Mouse (Mus musculus): ENCODE results near the gene Runx1. TPM values are rescaled to one million over a fixed set of nuclear protein-coding genes. Genes with fewer than 3 reads are reported as not detected.

Runx1 gene
- total and polyA plus RNA-seq, 2 experiments from 2014 or later: 1.3 to 2.2 TPM

DNA sequence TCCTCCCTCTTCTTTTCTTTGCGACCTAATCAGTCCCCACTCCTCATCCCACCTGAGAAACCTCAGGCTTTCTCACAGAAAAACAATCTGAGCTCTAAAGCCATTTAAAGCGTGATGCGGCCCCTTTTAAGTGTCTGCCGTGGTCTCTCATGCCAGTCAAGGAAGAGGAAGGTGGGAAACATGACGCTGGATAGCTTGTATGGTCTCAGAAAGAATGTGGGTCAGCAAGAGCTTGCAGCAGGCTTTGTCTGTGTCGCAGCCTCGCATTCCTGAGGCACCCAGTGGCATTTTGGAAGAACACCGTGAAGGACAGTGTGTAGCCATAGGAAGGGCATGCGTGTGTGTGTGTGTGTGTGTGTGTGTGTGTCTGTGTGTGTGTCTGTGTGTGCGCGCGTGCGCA, 179.8 kb downstream of the Runx1 start:
- Histone ChIP-seq H3K27ac (no peak overlapping the region), H3K4me1 (ENCODE audit: insufficient read depth, low read length) (no peaks in the 10 kb centered on the region), H3K36me3 (ENCODE audit: insufficient read depth, low read length) (no peaks in the 10 kb centered on the region), H3K4me3 (ENCODE audit: low read length) (no peak overlapping the region), H3K4me2 (ENCODE audit: low read depth, low read length) (no peak overlapping the region), H3K9me3 (ENCODE audit: low read length) (no peaks in the 10 kb centered on the region), H3K9ac (replicated peaks; ENCODE audit: low read length) (no peak overlapping the region), H3K27me3 (ENCODE audit: insufficient read depth, low read length) (no peaks in the 10 kb centered on the region)
- no peak for TF ChIP-seq CTCF (IDR thresholded peaks at IDR 0.05; ENCODE audit: low read depth)
- ATAC-seq: no peak
- 63% methylated on average over 13 of the region's 13 CpGs for WGBS
- DNase-seq (ENCODE audit: low spot score): no peak

DNA sequence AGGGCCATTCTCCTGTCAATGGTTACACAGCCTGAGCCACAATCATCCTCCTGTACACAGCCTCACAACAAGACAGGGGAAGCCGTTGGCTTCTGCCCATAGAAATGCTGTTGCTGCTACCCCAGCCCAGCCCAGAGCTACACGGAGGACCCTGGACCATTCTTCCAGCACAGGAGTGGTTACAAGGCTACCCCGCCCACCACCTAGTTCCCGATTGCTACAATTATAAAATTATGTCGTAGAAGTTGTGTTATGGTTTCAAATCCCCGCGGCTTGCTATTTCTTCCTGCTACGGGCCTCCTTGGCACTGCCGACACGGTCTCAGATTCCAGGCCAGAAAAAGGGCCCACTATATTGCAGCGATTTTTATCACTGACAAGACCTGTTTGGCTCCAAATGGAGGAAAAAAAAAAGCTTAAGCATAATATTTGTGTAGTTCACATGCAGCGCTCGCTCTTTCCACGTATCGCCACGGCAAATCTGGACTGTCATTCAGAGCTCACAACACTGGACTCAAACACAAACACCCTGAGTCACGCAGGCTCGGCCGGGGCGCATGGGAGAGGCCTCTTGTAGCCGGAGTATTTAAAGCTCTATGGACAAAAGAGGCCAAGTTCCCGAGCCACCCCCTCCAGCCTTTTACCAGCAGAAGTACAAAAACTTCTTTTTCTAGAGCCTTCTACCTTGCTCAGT, 180.4 kb downstream of the Runx1 start:
- Histone ChIP-seq H3K9ac (replicated peaks; ENCODE audit: low read length) (no peak overlapping the region), H3K4me1 (ENCODE audit: insufficient read depth, low read length) (no peaks in the 10 kb centered on the region), H3K4me2 (ENCODE audit: low read depth, low read length) (no peak overlapping the region), H3K9me3 (ENCODE audit: low read length) (no peaks in the 10 kb centered on the region), H3K36me3 (ENCODE audit: insufficient read depth, low read length) (no peaks in the 10 kb centered on the region), H3K27me3 (ENCODE audit: insufficient read depth, low read length) (no peaks in the 10 kb centered on the region), H3K27ac (no peak overlapping the region), H3K4me3 (ENCODE audit: low read length) (no peak overlapping the region)
- no peak for TF ChIP-seq CTCF (IDR thresholded peaks at IDR 0.05; ENCODE audit: low read depth)
- DNase-seq (ENCODE audit: low spot score) (no peak), ATAC-seq (no peak)
- 66% methylated on average over 22 of the region's 22 CpGs for WGBS

DNA sequence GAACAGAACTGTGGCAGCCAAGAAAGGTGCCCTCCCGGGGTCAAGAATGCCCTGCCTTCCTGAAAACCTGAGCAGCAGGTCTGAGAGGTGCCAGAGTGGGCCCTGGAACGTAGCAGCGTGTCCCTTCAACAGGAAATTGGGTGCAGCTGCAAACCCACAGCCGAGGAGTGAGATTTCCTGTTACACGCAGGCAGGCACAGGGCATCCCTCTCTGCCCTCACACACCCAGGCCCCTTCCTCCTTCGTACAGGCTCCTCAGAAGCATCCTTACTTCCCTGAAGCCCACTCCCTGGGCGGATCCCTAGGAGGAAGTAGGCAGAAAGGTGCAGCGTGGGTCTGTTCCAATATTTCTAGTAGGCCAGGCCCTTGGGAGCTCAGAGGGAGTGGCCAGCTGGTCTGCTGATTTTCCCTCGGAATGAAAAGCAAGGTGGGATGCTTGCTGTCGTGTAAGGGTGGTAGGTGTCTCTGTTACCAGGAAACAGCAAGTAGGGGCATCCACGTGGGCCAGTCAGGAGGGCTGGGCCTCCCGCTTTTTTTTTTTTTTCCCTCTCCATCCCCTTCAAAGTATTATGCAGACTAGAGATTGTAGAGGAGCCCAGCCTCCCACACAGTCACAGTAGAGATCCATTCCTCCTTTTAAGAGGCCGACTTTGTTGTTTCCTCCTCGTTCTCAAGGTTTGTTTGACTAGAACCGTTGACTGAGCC, 181.1 kb downstream of the Runx1 start:
- Histone ChIP-seq H3K4me1 (ENCODE audit: insufficient read depth, low read length) (no peaks in the 10 kb centered on the region), H3K4me2 (ENCODE audit: low read depth, low read length) (no peak overlapping the region), H3K9me3 (ENCODE audit: low read length) (no peaks in the 10 kb centered on the region), H3K36me3 (ENCODE audit: insufficient read depth, low read length) (no peaks in the 10 kb centered on the region), H3K4me3 (ENCODE audit: low read length) (no peak overlapping the region), H3K27ac (no peak overlapping the region), H3K9ac (replicated peaks; ENCODE audit: low read length) (no peak overlapping the region), H3K27me3 (ENCODE audit: insufficient read depth, low read length) (no peaks in the 10 kb centered on the region)
- no peak for TF ChIP-seq CTCF (IDR thresholded peaks at IDR 0.05; ENCODE audit: low read depth)
- DNase-seq (ENCODE audit: low spot score): no peak
- no peak for ATAC-seq
- WGBS: 72% methylated on average over 15 of the region's 15 CpGs

DNA sequence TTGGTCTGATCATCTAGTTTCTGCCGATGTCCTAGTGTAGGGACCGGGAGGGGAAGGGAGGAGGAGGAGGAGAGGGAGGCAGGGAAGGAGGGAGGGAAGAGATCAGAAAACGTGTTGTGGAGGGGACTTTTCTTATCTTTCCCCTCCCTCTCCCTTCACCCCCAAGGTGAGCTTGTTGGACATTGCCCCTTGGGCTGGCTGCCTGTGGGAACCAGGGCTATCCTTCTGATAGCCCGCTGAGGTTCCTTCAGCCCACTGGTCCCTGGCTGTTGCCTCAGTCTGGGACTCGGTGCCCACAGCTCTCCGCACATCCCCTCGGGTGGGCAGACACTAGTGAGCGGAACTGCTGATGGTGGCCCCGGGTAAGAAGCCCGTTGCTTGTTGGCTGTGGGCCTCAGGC, 181.6 kb downstream of the Runx1 start:
- TF ChIP-seq CTCF (IDR thresholded peaks at IDR 0.05; ENCODE audit: low read depth): no peak
- no peak for ATAC-seq
- 67% methylated on average over 10 of the region's 10 CpGs for WGBS

DNA sequence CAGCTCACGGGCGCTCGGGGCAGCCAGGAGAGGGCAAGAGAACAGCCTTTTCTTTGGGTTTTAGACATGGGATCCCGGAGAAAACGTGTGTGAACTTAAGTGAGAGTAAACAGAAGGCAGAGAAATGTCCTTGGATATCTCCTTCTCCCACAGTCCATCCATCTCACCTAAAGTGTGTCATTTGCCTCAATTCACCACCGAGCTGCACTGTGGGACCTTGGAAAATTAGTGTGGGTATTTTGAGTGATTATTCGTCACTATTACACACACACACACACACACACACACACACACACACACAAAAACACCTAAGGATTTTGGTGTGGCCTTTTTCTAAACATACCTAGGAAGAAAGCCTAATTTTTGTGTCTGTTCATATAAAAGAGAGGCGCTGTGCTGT, 183.7 kb downstream of the Runx1 start:
- WGBS: 87% methylated on average over 8 of the region's 8 CpGs
- DNase-seq (ENCODE audit: low spot score) (no peak), ATAC-seq (no peak)

More for the DNA sequence above, 181.6 kb downstream of the Runx1 start:
- Histone ChIP-seq H3K4me1 (ENCODE audit: insufficient read depth, low read length) (no peaks in the 10 kb centered on the region), H3K4me2 (ENCODE audit: low read depth, low read length) (no peak overlapping the region), H3K36me3 (ENCODE audit: insufficient read depth, low read length) (no peaks in the 10 kb centered on the region), H3K27me3 (ENCODE audit: insufficient read depth, low read length) (no peaks in the 10 kb centered on the region), H3K4me3 (ENCODE audit: low read length) (no peak overlapping the region), H3K27ac (no peak overlapping the region), H3K9ac (replicated peaks; ENCODE audit: low read length) (no peak overlapping the region), H3K9me3 (ENCODE audit: low read length) (no peaks in the 10 kb centered on the region)
- no peak for DNase-seq (ENCODE audit: low spot score)

DNA sequence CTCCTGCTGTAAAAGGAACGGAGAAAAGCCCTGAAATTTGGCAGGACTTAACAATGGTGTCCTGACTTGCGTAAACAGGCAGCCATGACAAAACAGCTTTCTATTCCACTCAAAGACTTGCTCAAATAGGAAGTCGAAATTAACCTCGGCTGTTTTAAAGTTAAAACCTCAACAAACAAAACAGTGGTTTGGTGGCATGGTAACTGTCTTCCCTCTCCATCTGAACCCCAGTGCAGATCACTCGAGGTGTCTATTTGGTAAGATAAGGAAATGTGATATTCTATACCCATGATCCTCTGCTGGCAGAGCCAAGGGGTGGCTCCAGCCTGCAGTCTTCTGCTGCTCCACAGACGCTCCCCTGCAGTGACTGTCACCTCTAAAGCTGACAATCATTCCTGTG, 184.9 kb downstream of the Runx1 start:
- WGBS: 76% methylated on average over 6 of the region's 6 CpGs
- Histone ChIP-seq H3K4me1 (ENCODE audit: insufficient read depth, low read length) (no peaks in the 10 kb centered on the region), H3K9me3 (ENCODE audit: low read length) (no peaks in the 10 kb centered on the region), H3K36me3 (ENCODE audit: insufficient read depth, low read length) (no peaks in the 10 kb centered on the region), H3K4me3 (ENCODE audit: low read length) (no peak overlapping the region), H3K27ac (no peak overlapping the region), H3K4me2 (ENCODE audit: low read depth, low read length) (no peak overlapping the region), H3K9ac (replicated peaks; ENCODE audit: low read length) (no peak overlapping the region), H3K27me3 (ENCODE audit: insufficient read depth, low read length) (no peaks in the 10 kb centered on the region)
- no peak for DNase-seq (ENCODE audit: low spot score)
- ATAC-seq: no peak
- no peak for TF ChIP-seq CTCF (IDR thresholded peaks at IDR 0.05; ENCODE audit: low read depth)

More for the DNA sequence above, 183.7 kb downstream of the Runx1 start:
- no peak overlapping the region for H3K9ac ChIP-seq (replicated peaks; ENCODE audit: low read length)
- no peaks in the 10 kb centered on the region for H3K9me3 ChIP-seq (ENCODE audit: low read length)
- H3K4me2 ChIP-seq (ENCODE audit: low read depth, low read length): no peak overlapping the region
- H3K27me3 ChIP-seq (ENCODE audit: insufficient read depth, low read length): no peaks in the 10 kb centered on the region
- no peak for TF ChIP-seq CTCF (IDR thresholded peaks at IDR 0.05; ENCODE audit: low read depth)
- no peak overlapping the region for H3K27ac ChIP-seq
- H3K36me3 ChIP-seq (ENCODE audit: insufficient read depth, low read length): no peaks in the 10 kb centered on the region
- H3K4me3 ChIP-seq (ENCODE audit: low read length): no peak overlapping the region
- no peaks in the 10 kb centered on the region for H3K4me1 ChIP-seq (ENCODE audit: insufficient read depth, low read length)

DNA sequence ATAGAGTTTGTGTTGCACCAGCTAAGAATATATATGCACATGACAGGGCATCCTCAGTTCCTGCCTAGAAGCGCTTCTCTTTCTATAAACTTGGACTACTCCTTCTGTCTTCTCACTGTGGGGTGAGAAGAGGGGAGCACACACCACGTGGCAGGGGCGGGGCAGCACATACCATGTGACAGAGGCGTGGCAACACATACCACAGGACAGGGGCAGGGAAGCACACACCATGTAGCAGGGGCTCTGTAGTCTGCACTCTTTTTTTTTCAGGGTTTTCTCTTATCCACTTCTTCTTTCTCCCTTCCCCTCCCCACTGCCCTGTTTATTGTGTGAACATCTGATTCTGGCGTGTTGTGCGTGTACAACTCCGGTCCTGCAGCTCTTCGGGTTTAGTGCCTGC, 186.9 kb downstream of the Runx1 start:
- no peaks in the 10 kb centered on the region for H3K9me3 ChIP-seq (ENCODE audit: low read length)
- no peak for TF ChIP-seq CTCF (IDR thresholded peaks at IDR 0.05; ENCODE audit: low read depth)
- no peaks in the 10 kb centered on the region for H3K36me3 ChIP-seq (ENCODE audit: insufficient read depth, low read length)
- DNase-seq (ENCODE audit: low spot score) (no peak), ATAC-seq (no peak)
- H3K9ac ChIP-seq (replicated peaks; ENCODE audit: low read length): no peak overlapping the region
- H3K4me2 ChIP-seq (ENCODE audit: low read depth, low read length): no peak overlapping the region
- H3K4me1 ChIP-seq (ENCODE audit: insufficient read depth, low read length): no peaks in the 10 kb centered on the region
- no peak overlapping the region for H3K4me3 ChIP-seq (ENCODE audit: low read length)
- H3K27me3 ChIP-seq (ENCODE audit: insufficient read depth, low read length): no peaks in the 10 kb centered on the region
- WGBS: 78% methylated on average over 8 of the region's 8 CpGs
- H3K27ac ChIP-seq: no peak overlapping the region
